Mouse (Mus musculus) megakaryocyte, adult 5-6 weeks (primary cell): Measurements from ENCODE around the gene Ddx17. TPM values are rescaled to one million over a fixed set of nuclear protein-coding genes. Genes with fewer than 3 reads are reported as not detected.

Experiments
- total RNA-seq, 2 experiments: library from RNA; stranded (forward) in 1 of 2; stranded (reverse) in 1 of 2; fragments of 153-499, 151-499 nt in 1 of 2; fragments of 221-1000, 200-1000 nt in 1 of 2; gene quantifications; 2 replicates each; pipeline versions ENCODE4 v1.2.3 to v1.2.4; 2015 to 2017

The Ddx17 gene
- total RNA-seq, 2 experiments from 2014 or later: 108 to 146 TPM

Other genes with a start within 250 kb of the Ddx17 start
- 1.3 and 2.7 TPM in 2 replicates for gene Pla2g6, start 218.4 kb downstream of the Ddx17 start, total RNA-seq (2015)
- 1.4 TPM in 2 replicates for gene Pla2g6, start 218.4 kb downstream of the Ddx17 start, total RNA-seq (2017)
- gene Maff, start 200.1 kb downstream of the Ddx17 start, total RNA-seq (2015): 1.7 and 5.4 TPM in 2 replicates
- 1.4 and 2.7 TPM in 2 replicates for gene Maff, start 200.1 kb downstream of the Ddx17 start, total RNA-seq (2017)
- 31.1 and 33.3 TPM in 2 replicates for gene Tmem184b, start 143.2 kb downstream of the Ddx17 start, total RNA-seq (2015)
- gene Tmem184b, start 143.2 kb downstream of the Ddx17 start, total RNA-seq (2017): 10.4 and 12.2 TPM in 2 replicates
- 33.3 and 39.4 TPM in 2 replicates for gene Csnk1e, start 91.2 kb downstream of the Ddx17 start, total RNA-seq (2015)
- 29.3 and 32.0 TPM in 2 replicates for gene Csnk1e, start 91.2 kb downstream of the Ddx17 start, total RNA-seq (2017)
- gene Kcnj4, start 41.5 kb downstream of the Ddx17 start, total RNA-seq (2015): not detected in 2 replicates
- not detected in 2 replicates for gene Kcnj4, start 41.5 kb downstream of the Ddx17 start, total RNA-seq (2017)
- not detected in 2 replicates for gene Kdelr3, start 30.3 kb downstream of the Ddx17 start, total RNA-seq (2015)
- gene Kdelr3, start 30.3 kb downstream of the Ddx17 start, total RNA-seq (2017): not detected in 2 replicates
- 3.7 and 7.0 TPM in 2 replicates for gene Dmc1, start 58.4 kb upstream of the Ddx17 start, total RNA-seq (2015)
- 5.1 and 5.3 TPM in 2 replicates for gene Dmc1, start 58.4 kb upstream of the Ddx17 start, total RNA-seq (2017)
- gene Fam227a, start 112.2 kb upstream of the Ddx17 start, total RNA-seq (2015): 0.20 and 0.87 TPM in 2 replicates
- 0.12 and 1.2 TPM in 2 replicates for gene Fam227a, start 112.2 kb upstream of the Ddx17 start, total RNA-seq (2017)
- gene Cby1, start 112.5 kb upstream of the Ddx17 start, total RNA-seq (2015): 9.9 and 12.9 TPM in 2 replicates
- 45.0 and 52.0 TPM in 2 replicates for gene Cby1, start 112.5 kb upstream of the Ddx17 start, total RNA-seq (2017)
- 161 and 184 TPM in 2 replicates for gene Tomm22, start 124.1 kb upstream of the Ddx17 start, total RNA-seq (2015)
- 81.2 and 82.1 TPM in 2 replicates for gene Tomm22, start 124.1 kb upstream of the Ddx17 start, total RNA-seq (2017)
- 6.7 and 8.0 TPM in 2 replicates for gene Josd1, start 141.2 kb upstream of the Ddx17 start, total RNA-seq (2015)
- 10.7 and 13.0 TPM in 2 replicates for gene Josd1, start 141.2 kb upstream of the Ddx17 start, total RNA-seq (2017)
- gene Gtpbp1, start 144.1 kb upstream of the Ddx17 start, total RNA-seq (2015): 31.2 and 31.9 TPM in 2 replicates
- 36.8 and 56.8 TPM in 2 replicates for gene Gtpbp1, start 144.1 kb upstream of the Ddx17 start, total RNA-seq (2017)
- gene Sun2, start 195.8 kb upstream of the Ddx17 start, total RNA-seq (2015): 53.6 and 54.4 TPM in 2 replicates
- gene Sun2, start 195.8 kb upstream of the Ddx17 start, total RNA-seq (2017): 129 and 161 TPM in 2 replicates
- gene Dnal4, start 231.1 kb upstream of the Ddx17 start, total RNA-seq (2015): 13.9 and 14.1 TPM in 2 replicates
- gene Dnal4, start 231.1 kb upstream of the Ddx17 start, total RNA-seq (2017): 9.6 and 12.3 TPM in 2 replicates